Mouse (Mus musculus) limb, embryonic 14.5 days (tissue): ENCODE measurements around the gene Minos1. TPM values are rescaled to one million over a fixed set of nuclear protein-coding genes. Genes with fewer than 3 reads are reported as not detected.

ENCODE experiments used
- ATAC-seq: fragments of 200-750 bp; cut with Nextera tagmentation; 2 replicates; pipeline ENCODE4 v1.8.0; 2017; ENCODE audit warnings: low read depth, moderate number of reproducible peaks, moderate TSS enrichment; ENCODE audit not compliant: low FRiP score
- DNase-seq: peaks from one replicate; pipeline ENCODE4 v3.0.0-alpha.2; 2015; ENCODE audit warnings: low spot score
- H3K27ac ChIP-seq: fragments of 300-500 bp; sonication (generic); replicated peaks from 2 replicates; pipeline ENCODE4 v1.5.1; 2014; ENCODE audit warnings: low read depth, mild to moderate bottlenecking, low read length, moderate library complexity, mixed read lengths
- H3K27me3 ChIP-seq: fragments of 300-500 bp; sonication (generic); 2 replicates; pipeline ENCODE4 v1.6.1; 2014; ENCODE audit warnings: low read length, mixed read lengths; ENCODE audit not compliant: control insufficient read depth, insufficient read depth
- H3K36me3 ChIP-seq: fragments of 300-500 bp; sonication (generic); 2 replicates; pipeline ENCODE4 v1.6.1; 2014; ENCODE audit warnings: mild to moderate bottlenecking, low read length, moderate library complexity, mixed read lengths; ENCODE audit not compliant: control insufficient read depth, insufficient read depth
- H3K4me1 ChIP-seq: fragments of 300-500 bp; sonication (generic); 2 replicates; pipeline ENCODE4 v1.6.1; 2014; ENCODE audit warnings: antibody characterized with exemption, low read length, mixed read lengths; ENCODE audit not compliant: control insufficient read depth, insufficient read depth
- H3K4me2 ChIP-seq: fragments of 300-500 bp; sonication (generic); replicated peaks from 2 replicates; pipeline ENCODE4 v1.6.1; 2014; ENCODE audit warnings: low read depth, mild to moderate bottlenecking, low read length, moderate library complexity; ENCODE audit not compliant: severe bottlenecking
- H3K4me3 ChIP-seq: fragments of 300-500 bp; sonication (generic); replicated peaks from 2 replicates; pipeline ENCODE4 v1.5.1; 2014; ENCODE audit warnings: low read length
- H3K9ac ChIP-seq: fragments of 300-500 bp; sonication (generic); 2 replicates; pipeline ENCODE4 v1.6.1; 2014; ENCODE audit warnings: mild to moderate bottlenecking, low read depth, low read length, moderate library complexity; ENCODE audit not compliant: severe bottlenecking
- H3K9me3 ChIP-seq: fragments of 300-500 bp; sonication (generic); 2 replicates; pipeline ENCODE4 v1.6.1; 2016; ENCODE audit warnings: low read length; ENCODE audit not compliant: control insufficient read depth
- POLR2A ChIP-seq: fragments of 200-500 bp; IDR thresholded peaks from 2 replicates; pipeline ENCODE4 v1.8.0; 2012; ENCODE audit warnings: inconsistent platforms, mild to moderate bottlenecking, moderate library complexity, borderline replicate concordance; ENCODE audit not compliant: insufficient read depth, insufficient read length; ENCODE audit errors: extremely low read depth
- WGBS: fragments of 180-500 bp; shearing (Covaris S2); extraction: QIAGEN DNeasy Blood & Tissue Kit; methylation state at CpG from one replicate; pipeline ENCODE4 v1.1.7; 2014; 5-methylcytosine and 5-hydroxymethylcytosine counted together
- polyA plus RNA-seq, 2 experiments: library from polyadenylated mRNA; depleted of rRNA in 1 of 2; stranded (reverse) in 1 of 2; unstranded in 1 of 2; fragments of >200 nt; fragmentation: Nextera tagmentation in 1 of 2; extraction: Ambion mirVana in 1 of 2; gene quantifications; 2 replicates each; pipeline versions ENCODE4 v1.2.1 to v1.2.3; 2012 to 2014

Gene Minos1
- polyA plus RNA-seq (2012; rRNA removed) (122 and 178 TPM in 2 replicates), polyA plus RNA-seq (2014; fragmentation: Nextera tagmentation; extraction: Ambion mirVana) (460 and 510 TPM in 2 replicates)

- DNase-seq (peak; percentile 98), ATAC-seq (peak; percentile 98)
Measured at GRCm38 (mm10) chr4:139130701-139131549, at the start of gene Minos1. Gene Minos1 (minus strand): TSS chr4:139131113.

GRCm38 (mm10) chr4:139179731-139180625, 49.1 kb upstream of the Minos1 start:
- Histone ChIP-seq H3K27me3 (no peaks in the 10 kb centered on the region), H3K9me3 (no peaks in the 10 kb centered on the region), H3K4me1 (peaks cover 10% of the 10 kb centered on the region), H3K9ac (no peak overlapping the region), H3K36me3 (no peaks in the 10 kb centered on the region), H3K27ac (no peak overlapping the region), H3K4me2 (no peak overlapping the region), H3K4me3 (no peak overlapping the region)
- TF ChIP-seq POLR2A = no peak
- 63% methylated on average over 17 of the region's 17 CpGs for WGBS
- ATAC-seq (peak; percentile 36; the same call in 1 of the 2 replicates), DNase-seq (peak; percentile 37)

More at GRCm38 (mm10) chr4:139130701-139131549, at the start of gene Minos1:
- no peaks in the 10 kb centered on the region for H3K36me3 ChIP-seq
- 4% methylated on average over 48 of the region's 63 CpGs for WGBS
- no peaks in the 10 kb centered on the region for H3K27me3 ChIP-seq
- H3K4me1 ChIP-seq = peaks cover 10% of the 10 kb centered on the region
- H3K9me3 ChIP-seq = no peaks in the 10 kb centered on the region
- H3K27ac ChIP-seq = peak within 1 kb of the TSS; percentile 87
- TF ChIP-seq POLR2A = peak; percentile 48; the same call in 1 of the 2 replicates
- peak within 1 kb of the TSS; percentile 95 for H3K9ac ChIP-seq
- peak within 1 kb of the TSS; percentile 87 for H3K4me2 ChIP-seq
- H3K4me3 ChIP-seq = peak within 1 kb of the TSS; percentile 100

DNA sequence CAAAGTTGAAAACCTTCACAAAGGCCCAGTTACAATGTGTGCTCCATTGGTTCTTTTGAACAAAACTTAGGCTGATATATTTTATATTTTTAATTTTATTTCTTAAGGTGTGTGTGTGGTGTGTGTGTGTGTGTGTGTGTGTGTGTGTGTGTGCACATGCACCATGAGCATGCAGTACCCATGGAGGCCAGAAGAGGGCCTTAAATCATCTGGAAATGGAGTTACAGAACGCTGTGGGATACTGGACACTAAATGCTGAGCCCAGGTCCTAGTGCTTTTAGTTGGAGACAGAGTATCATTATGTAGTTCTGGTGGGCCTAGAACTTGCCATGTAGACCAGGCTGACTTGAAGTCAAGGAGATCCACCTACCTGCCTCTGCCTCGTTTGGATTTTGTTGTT, 48.3 kb upstream of the Minos1 start:
- no peak overlapping the region for H3K4me2 ChIP-seq
- H3K27me3 ChIP-seq = no peaks in the 10 kb centered on the region
- no peaks in the 10 kb centered on the region for H3K36me3 ChIP-seq
- H3K4me1 ChIP-seq = peaks cover 15% of the 10 kb centered on the region
- H3K9me3 ChIP-seq = no peaks in the 10 kb centered on the region
- no peak overlapping the region for H3K9ac ChIP-seq
- no peak overlapping the region for H3K27ac ChIP-seq
- TF ChIP-seq POLR2A = no peak
- WGBS = 83% methylated on average over 2 of the region's 2 CpGs
- no peak for DNase-seq
- no peak overlapping the region for H3K4me3 ChIP-seq
- ATAC-seq = no peak

DNA sequence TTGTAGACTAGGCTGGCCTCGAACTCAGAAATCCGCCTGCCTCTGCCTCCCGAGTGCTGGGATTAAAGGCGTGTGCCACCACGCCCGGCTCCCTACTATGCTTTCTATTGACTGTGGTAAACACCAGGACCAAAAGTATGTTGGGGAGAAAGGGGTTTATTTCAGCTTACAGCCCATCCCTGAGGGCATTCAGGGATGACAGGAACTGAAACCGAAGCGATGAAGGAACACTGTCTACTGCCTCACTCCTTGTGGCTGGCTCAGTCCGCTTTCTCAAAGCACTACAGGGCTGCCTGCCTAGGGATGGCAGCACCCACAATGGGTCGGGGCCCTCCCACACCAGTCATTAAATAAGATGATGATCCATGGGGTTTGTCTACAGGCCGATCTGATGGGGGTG, 47.5 kb upstream of the Minos1 start:
- Histone ChIP-seq H3K4me2 (no peak overlapping the region), H3K36me3 (no peaks in the 10 kb centered on the region), H3K4me1 (peaks cover 15% of the 10 kb centered on the region), H3K4me3 (no peak overlapping the region), H3K9me3 (no peaks in the 10 kb centered on the region), H3K27ac (no peak overlapping the region), H3K27me3 (no peaks in the 10 kb centered on the region), H3K9ac (no peak overlapping the region)
- ATAC-seq = no peak
- 96% methylated on average over 10 of the region's 11 CpGs for WGBS
- no peak for DNase-seq
- TF ChIP-seq POLR2A = no peak

DNA sequence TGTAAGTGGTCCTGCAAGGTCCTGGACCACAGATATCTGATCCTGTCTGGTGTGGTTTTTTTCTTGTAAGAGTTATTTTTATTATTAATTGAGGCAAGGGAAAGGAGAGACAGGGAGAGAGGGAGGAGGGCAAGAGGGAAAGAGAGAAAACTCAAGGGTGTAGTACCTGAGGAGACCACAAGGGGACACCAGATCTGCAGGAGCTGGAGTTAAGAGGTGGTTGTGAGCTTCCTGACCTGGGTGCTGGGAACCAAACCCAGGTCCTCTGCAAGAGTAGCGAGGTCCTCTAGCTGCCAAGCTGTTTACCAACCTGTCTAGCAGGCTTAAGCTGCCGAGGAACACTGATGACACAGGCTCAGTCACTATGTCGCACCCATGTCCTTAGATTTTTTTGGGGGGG, 47.0 kb upstream of the Minos1 start:
- TF ChIP-seq POLR2A = no peak
- 100% methylated on average over 3 of the region's 3 CpGs for WGBS
- H3K4me3 ChIP-seq = no peak overlapping the region

More for the DNA sequence above, 47.0 kb upstream of the Minos1 start:
- no peaks in the 10 kb centered on the region for H3K9me3 ChIP-seq
- H3K27me3 ChIP-seq = no peaks in the 10 kb centered on the region
- peaks cover 15% of the 10 kb centered on the region for H3K4me1 ChIP-seq
- DNase-seq (no peak), ATAC-seq (no peak)
- H3K9ac ChIP-seq = no peak overlapping the region
- no peak overlapping the region for H3K27ac ChIP-seq
- no peak overlapping the region for H3K4me2 ChIP-seq
- no peaks in the 10 kb centered on the region for H3K36me3 ChIP-seq
